Mouse (Mus musculus): Measurements from ENCODE around the gene Fam71a. TPM values are rescaled to one million over a fixed set of nuclear protein-coding genes. Genes with fewer than 3 reads are reported as not detected.
"Not testable (repeated sequence)": the region's sequence is repeated elsewhere in the genome, so short reads cannot be mapped to it uniquely, and the experiment has no call there.

Fam71a gene
- polyA plus RNA-seq, 1 experiment = not detected

DNA sequence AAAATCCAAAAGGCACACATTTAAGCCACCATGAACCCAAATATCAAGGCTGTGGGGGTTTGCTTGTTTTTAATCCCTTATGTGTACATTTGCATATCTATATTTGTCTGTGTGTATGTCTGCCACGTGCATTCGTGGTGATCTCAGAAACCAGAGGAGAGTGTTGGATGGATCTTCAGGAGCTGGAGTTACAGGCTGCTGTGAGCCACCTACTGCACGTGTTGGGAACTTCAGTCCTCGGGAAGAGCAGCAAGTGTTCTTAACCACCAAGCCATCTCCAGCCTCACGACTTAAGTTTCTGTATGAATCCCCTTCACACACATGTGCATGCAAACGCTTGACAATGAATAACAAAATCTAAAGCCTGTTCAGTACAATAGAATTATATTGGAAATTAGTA, 7.9 kb upstream of the Fam71a start:
- Histone ChIP-seq H3K4me1 (ENCODE audit: control insufficient read depth, insufficient read depth, insufficient read length) (no peaks in the 10 kb centered on the region), H3K4me3 (ENCODE audit: extremely low read depth, insufficient read depth, insufficient read length) (no peak overlapping the region), H3K27me3 (ENCODE audit: control insufficient read depth, insufficient read depth, low read length) (no peaks in the 10 kb centered on the region), H3K27ac (ENCODE audit: insufficient read depth, low read length) (no peak overlapping the region), H3K36me3 (ENCODE audit: control insufficient read depth, insufficient read depth, low read length) (no peaks in the 10 kb centered on the region)
- TF ChIP-seq POLR2A (IDR thresholded peaks at IDR 0.05; ENCODE audit: low read depth, low read length) (no peak), CTCF (IDR thresholded peaks at IDR 0.05; ENCODE audit: extremely low read depth, insufficient read depth, insufficient read length, insufficient replicate concordance) (peak; percentile 37; the same call in 1 of the 2 replicates)
- no peak for DNase-seq (ENCODE audit: low read depth in 1 of 2, low spot score in 2 of 2)
- WGBS = 13% methylated on average over 6 of the region's 6 CpGs

DNA sequence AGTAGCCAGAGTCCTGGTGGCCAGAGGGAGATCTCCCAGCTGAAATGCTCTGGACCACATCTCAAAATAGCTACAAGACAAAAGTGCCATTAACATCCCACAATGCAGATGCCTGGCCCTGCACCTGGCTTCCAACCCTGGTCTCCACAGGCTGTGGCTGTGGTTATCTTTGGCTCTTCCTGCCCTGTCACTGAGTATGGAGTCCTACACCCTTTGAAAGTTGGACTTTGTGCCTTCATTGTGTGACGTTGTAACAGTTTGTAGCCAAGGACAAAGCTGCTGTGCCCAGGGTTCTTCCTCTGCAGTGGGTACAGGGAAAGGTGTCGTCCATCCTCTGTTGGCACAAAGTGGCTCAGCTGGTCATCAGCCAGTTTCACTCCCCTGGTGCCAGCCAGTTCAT, 5.8 kb upstream of the Fam71a start:
- Histone ChIP-seq H3K36me3 (ENCODE audit: control insufficient read depth, insufficient read depth, low read length) (no peaks in the 10 kb centered on the region), H3K27me3 (ENCODE audit: control insufficient read depth, insufficient read depth, low read length) (no peaks in the 10 kb centered on the region), H3K27ac (ENCODE audit: insufficient read depth, low read length) (no peak overlapping the region), H3K4me3 (ENCODE audit: extremely low read depth, insufficient read depth, insufficient read length) (no peak overlapping the region), H3K4me1 (ENCODE audit: control insufficient read depth, insufficient read depth, insufficient read length) (no peaks in the 10 kb centered on the region)
- TF ChIP-seq CTCF (IDR thresholded peaks at IDR 0.05; ENCODE audit: extremely low read depth, insufficient read depth, insufficient read length, insufficient replicate concordance) = no peak
- TF ChIP-seq POLR2A (IDR thresholded peaks at IDR 0.05; ENCODE audit: low read depth, low read length) = no peak
- 77% methylated on average over 2 of the region's 2 CpGs for WGBS
- no peak for DNase-seq (ENCODE audit: low read depth in 1 of 2, low spot score in 2 of 2)

DNA sequence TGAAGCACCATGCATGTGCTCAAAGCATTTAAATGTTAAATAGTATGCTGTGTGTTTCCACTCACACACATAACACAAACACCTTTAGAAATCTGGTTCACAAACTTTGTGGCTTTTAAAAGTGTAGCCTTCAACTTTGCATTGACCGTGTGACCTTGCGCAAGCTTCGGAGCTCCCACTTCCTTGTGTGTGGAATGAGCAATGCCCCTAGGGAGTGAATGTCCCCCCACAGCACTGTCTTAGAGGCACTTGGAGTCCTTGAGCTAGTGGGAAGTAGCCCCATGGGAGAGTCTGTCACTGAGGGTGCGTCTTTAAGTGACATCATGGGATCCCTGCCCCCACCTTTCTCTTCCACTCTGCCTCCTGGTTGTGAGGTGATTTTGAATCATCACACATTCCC, 1.6 kb upstream of the Fam71a start:
- DNase-seq (ENCODE audit: low read depth in 1 of 2, low spot score in 2 of 2) = no peak
- no peaks in the 10 kb centered on the region for H3K27me3 ChIP-seq (ENCODE audit: control insufficient read depth, insufficient read depth, low read length)
- no peak overlapping the region for H3K4me3 ChIP-seq (ENCODE audit: extremely low read depth, insufficient read depth, insufficient read length)
- no peaks in the 10 kb centered on the region for H3K36me3 ChIP-seq (ENCODE audit: control insufficient read depth, insufficient read depth, low read length)
- no peak overlapping the region for H3K27ac ChIP-seq (ENCODE audit: insufficient read depth, low read length)
- 83% methylated on average over 4 of the region's 4 CpGs for WGBS
- H3K4me1 ChIP-seq (ENCODE audit: control insufficient read depth, insufficient read depth, insufficient read length) = no peaks in the 10 kb centered on the region
- TF ChIP-seq POLR2A (IDR thresholded peaks at IDR 0.05; ENCODE audit: low read depth, low read length) = no peak
- TF ChIP-seq CTCF (IDR thresholded peaks at IDR 0.05; ENCODE audit: extremely low read depth, insufficient read depth, insufficient read length, insufficient replicate concordance) = no peak

DNA sequence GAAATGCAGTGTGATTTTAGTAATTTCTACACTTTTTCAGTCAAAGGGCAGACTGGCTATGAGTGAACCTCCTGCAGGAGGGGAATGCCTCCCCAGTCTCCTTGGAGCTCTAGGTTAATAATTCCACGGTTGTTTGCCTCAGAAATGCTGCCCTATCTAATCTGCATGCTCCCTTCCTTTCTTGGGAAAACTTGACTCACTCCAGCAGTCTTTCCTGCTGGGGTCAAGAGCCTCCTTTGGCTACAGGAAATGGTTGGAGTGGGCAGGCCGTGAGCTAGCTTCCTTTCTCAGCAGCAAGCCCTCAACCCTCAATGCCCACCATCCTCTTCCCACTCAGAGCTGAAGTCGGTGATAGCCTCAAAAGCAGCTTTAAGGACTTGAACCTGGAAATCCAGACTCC, 10.3 kb downstream of the Fam71a start:
- WGBS = 44% methylated on average over 3 of the region's 3 CpGs
- Histone ChIP-seq H3K4me3 (ENCODE audit: extremely low read depth, insufficient read depth, insufficient read length) (no peak overlapping the region), H3K27ac (ENCODE audit: insufficient read depth, low read length) (no peak overlapping the region), H3K27me3 (ENCODE audit: control insufficient read depth, insufficient read depth, low read length) (no peaks in the 10 kb centered on the region), H3K4me1 (ENCODE audit: control insufficient read depth, insufficient read depth, insufficient read length) (no peaks in the 10 kb centered on the region), H3K36me3 (ENCODE audit: control insufficient read depth, insufficient read depth, low read length) (no peaks in the 10 kb centered on the region)
- no peak for DNase-seq (ENCODE audit: low read depth in 1 of 2, low spot score in 2 of 2)
- TF ChIP-seq CTCF (IDR thresholded peaks at IDR 0.05; ENCODE audit: extremely low read depth, insufficient read depth, insufficient read length, insufficient replicate concordance) (no peak), POLR2A (IDR thresholded peaks at IDR 0.05; ENCODE audit: low read depth, low read length) (no peak)

DNA sequence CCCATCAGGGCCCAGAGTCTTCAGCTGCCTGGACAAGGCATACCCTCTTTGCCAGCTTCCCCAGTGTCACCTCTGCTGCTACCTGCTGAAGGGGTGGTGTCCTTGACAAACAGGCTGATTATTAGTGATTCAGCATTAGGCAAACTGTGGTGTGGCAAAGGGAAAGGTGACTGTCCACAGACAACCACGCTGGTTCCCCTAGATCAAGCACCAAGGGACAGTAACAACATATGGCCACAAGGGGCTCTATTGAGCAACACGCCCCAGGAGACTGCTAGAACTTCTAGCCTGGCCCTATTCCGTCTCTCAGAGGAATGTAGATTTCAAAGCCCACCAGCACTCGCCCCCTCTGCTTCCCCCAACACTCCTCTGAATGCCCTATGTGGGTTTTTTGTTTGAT, 11.6 kb downstream of the Fam71a start:
- Histone ChIP-seq H3K27ac (ENCODE audit: insufficient read depth, low read length) (no peak overlapping the region), H3K4me1 (ENCODE audit: control insufficient read depth, insufficient read depth, insufficient read length) (no peaks in the 10 kb centered on the region), H3K4me3 (ENCODE audit: extremely low read depth, insufficient read depth, insufficient read length) (no peak overlapping the region), H3K27me3 (ENCODE audit: control insufficient read depth, insufficient read depth, low read length) (no peaks in the 10 kb centered on the region), H3K36me3 (ENCODE audit: control insufficient read depth, insufficient read depth, low read length) (no peaks in the 10 kb centered on the region)
- peak; percentile 9 to 43 for DNase-seq (ENCODE audit: low read depth in 1 of 2, low spot score in 2 of 2)
- TF ChIP-seq CTCF (IDR thresholded peaks at IDR 0.05; ENCODE audit: extremely low read depth, insufficient read depth, insufficient read length, insufficient replicate concordance) (peak; percentile 57; the same call in 1 of the 2 replicates), POLR2A (IDR thresholded peaks at IDR 0.05; ENCODE audit: low read depth, low read length) (no peak)
- WGBS = 23% methylated on average over 4 of the region's 4 CpGs

DNA sequence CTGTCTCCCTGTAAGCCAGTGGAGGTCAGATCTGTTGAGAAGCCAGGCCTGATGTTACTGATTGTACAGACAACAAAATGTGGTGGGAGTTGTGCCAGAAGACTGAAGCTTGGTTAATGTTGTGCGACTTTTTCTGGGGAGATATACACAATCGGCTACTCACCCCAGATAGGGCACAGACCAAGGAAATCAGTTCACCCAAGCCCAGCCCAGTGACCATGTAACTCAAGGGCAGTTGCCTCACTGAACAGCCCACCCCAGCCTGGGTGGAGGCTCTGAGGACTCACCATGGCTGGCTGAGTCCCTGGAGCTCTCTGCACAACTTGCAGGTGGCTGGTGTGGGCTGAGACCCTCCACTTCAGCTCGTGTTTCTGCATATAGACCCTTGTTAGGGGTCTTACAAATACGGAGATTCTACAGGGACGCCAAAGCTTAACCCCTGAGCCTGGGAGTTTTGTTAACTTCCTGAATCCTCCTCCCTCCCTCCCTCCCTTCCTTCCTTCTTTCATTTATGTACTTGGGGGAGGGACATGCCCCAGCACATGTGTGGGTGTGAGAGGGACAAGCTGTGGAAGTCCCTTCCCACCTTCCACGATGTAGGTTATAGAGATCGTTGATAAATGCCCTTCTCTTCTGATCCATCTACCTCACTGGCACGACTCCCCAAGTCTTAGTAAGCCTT, 13.6 kb downstream of the Fam71a start:
- 40% methylated on average over 8 of the region's 8 CpGs for WGBS

DNA sequence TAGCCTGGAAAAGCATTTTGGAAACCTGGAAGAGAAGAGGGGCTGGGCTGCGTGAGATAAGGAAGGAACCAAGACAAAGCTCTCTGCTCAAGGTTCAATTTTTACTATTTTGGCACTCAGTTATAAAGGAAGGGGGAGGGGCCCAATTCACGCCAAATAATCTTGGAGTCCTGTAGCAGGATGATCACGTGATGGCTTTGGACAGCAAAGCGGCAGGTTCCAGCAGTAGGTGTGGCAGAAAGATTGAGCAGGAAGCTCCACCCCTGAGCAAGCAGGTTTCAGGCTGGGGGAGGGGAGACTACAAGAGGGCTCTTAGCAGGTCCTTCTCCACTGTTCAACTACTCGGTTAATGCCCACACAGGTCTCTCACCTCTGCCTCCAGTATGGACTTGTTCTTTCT, 15.1 kb downstream of the Fam71a start:
- not testable (repeated sequence) for H3K27me3 ChIP-seq (ENCODE audit: control insufficient read depth, insufficient read depth, low read length); H3K4me3 ChIP-seq (ENCODE audit: extremely low read depth, insufficient read depth, insufficient read length); DNase-seq (ENCODE audit: low read depth in 1 of 2, low spot score in 2 of 2); H3K27ac ChIP-seq (ENCODE audit: insufficient read depth, low read length); H3K36me3 ChIP-seq (ENCODE audit: control insufficient read depth, insufficient read depth, low read length); H3K4me1 ChIP-seq (ENCODE audit: control insufficient read depth, insufficient read depth, insufficient read length)
- WGBS = 92% methylated on average over 5 of the region's 5 CpGs

More for the DNA sequence above, 13.6 kb downstream of the Fam71a start:
- H3K4me1 ChIP-seq (ENCODE audit: control insufficient read depth, insufficient read depth, insufficient read length) = no peaks in the 10 kb centered on the region
- no peak for TF ChIP-seq POLR2A (IDR thresholded peaks at IDR 0.05; ENCODE audit: low read depth, low read length)
- no peak for TF ChIP-seq CTCF (IDR thresholded peaks at IDR 0.05; ENCODE audit: extremely low read depth, insufficient read depth, insufficient read length, insufficient replicate concordance)
- H3K27ac ChIP-seq (ENCODE audit: insufficient read depth, low read length) = no peak overlapping the region
- H3K27me3 ChIP-seq (ENCODE audit: control insufficient read depth, insufficient read depth, low read length) = no peaks in the 10 kb centered on the region
- H3K36me3 ChIP-seq (ENCODE audit: control insufficient read depth, insufficient read depth, low read length) = no peaks in the 10 kb centered on the region
- DNase-seq (ENCODE audit: low read depth in 1 of 2, low spot score in 2 of 2) = no peak
- H3K4me3 ChIP-seq (ENCODE audit: extremely low read depth, insufficient read depth, insufficient read length) = no peak overlapping the region
